In genomic region chr2:77312616-77313015, GRCm38 (mm10) we compare ENCODE assay signal across 21 mouse cellular contexts. TPM values are rescaled to one million over a fixed set of nuclear protein-coding genes. Genes with fewer than 3 reads are reported as not detected.
DNase-seq lines count a peak whose midpoint lies in the region; ATAC-seq and TF ChIP-seq lines count a peak whose summit lies in the region.
"Had no signal": no experiment of that assay in that cellular context is flagged by ENCODE, and none has a peak within 500 bp of the region (broad histone marks: within the 10 kb centered on the region; RNA-seq: fewer than 3 reads in every experiment).

No protein-coding gene starts in this region.

- DNase-seq in heart, adult 11 months = peak; percentile 97
- peak; percentile 38 to 46 for DNase-seq in heart, postnatal 36 days
- no peak for DNase-seq in thymus, postnatal 36 days
- no peak for DNase-seq in thymus, postnatal 4 days
- DNase-seq: adrenal gland, adult 8-10 months; cerebellum, postnatal 36 days; lung, postnatal 4 days; thymus, postnatal 25 days had no signal

- H3K36me3 ChIP-seq in intestine, embryonic 16.5 days (ENCODE audit: control insufficient read depth, insufficient read depth, low read length) = no peaks in the 10 kb centered on the region
- no peaks in the 10 kb centered on the region for H3K36me3 ChIP-seq in intestine, postnatal 0 days (ENCODE audit: control insufficient read depth, insufficient read depth)
- H3K36me3 ChIP-seq in heart, embryonic 13.5 days = no peaks in the 10 kb centered on the region
- H3K36me3 ChIP-seq in midbrain, embryonic 16.5 days (ENCODE audit: control insufficient read depth, insufficient read depth, low read length) = no peaks in the 10 kb centered on the region
- H3K36me3 ChIP-seq: hindbrain, embryonic 12.5 days; limb, embryonic 13.5 days; neural tube, embryonic 13.5 days had no signal

- no peak overlapping the region for H3K4me2 ChIP-seq in intestine, embryonic 16.5 days (ENCODE audit: low read depth, low read length)
- H3K4me2 ChIP-seq in intestine, postnatal 0 days (replicated peaks; ENCODE audit: low read depth) = no peak overlapping the region; the same call in 1 of the 2 replicates
- H3K4me2 ChIP-seq in heart, embryonic 13.5 days = peak overlapping the region; percentile 56
- H3K4me2 ChIP-seq in midbrain, embryonic 16.5 days (ENCODE audit: low read length) = no peak overlapping the region
- H3K4me2 ChIP-seq: forebrain, embryonic 13.5 days; hindbrain, embryonic 12.5 days; limb, embryonic 13.5 days; midbrain, embryonic 11.5 days; neural tube, embryonic 13.5 days had no signal

- H3K4me1 ChIP-seq in intestine, embryonic 16.5 days (ENCODE audit: control insufficient read depth, insufficient read depth, low read length) = peaks cover 6% of the 10 kb centered on the region; the same call in 1 of the 2 replicates
- no peaks in the 10 kb centered on the region for H3K4me1 ChIP-seq in intestine, postnatal 0 days (replicated peaks; ENCODE audit: control insufficient read depth, insufficient read depth, low read length)
- H3K4me1 ChIP-seq in heart, embryonic 13.5 days = peaks cover 37% of the 10 kb centered on the region
- peaks cover 6% of the 10 kb centered on the region; the same call in 1 of the 2 replicates for H3K4me1 ChIP-seq in midbrain, embryonic 16.5 days (ENCODE audit: control insufficient read depth, insufficient read depth, low read length)
- H3K4me1 ChIP-seq: hindbrain, embryonic 12.5 days; limb, embryonic 13.5 days; neural tube, embryonic 13.5 days had no signal

- no peaks in the 10 kb centered on the region for H3K27me3 ChIP-seq in intestine, embryonic 16.5 days (replicated peaks; ENCODE audit: control insufficient read depth, insufficient read depth, low read length)
- no peaks in the 10 kb centered on the region for H3K27me3 ChIP-seq in intestine, postnatal 0 days (replicated peaks; ENCODE audit: control insufficient read depth, insufficient read depth, low read length)
- H3K27me3 ChIP-seq in heart, embryonic 13.5 days (replicated peaks) = no peaks in the 10 kb centered on the region
- no peaks in the 10 kb centered on the region for H3K27me3 ChIP-seq in midbrain, embryonic 16.5 days (ENCODE audit: control insufficient read depth, insufficient read depth, low read depth, low read length)
- H3K27me3 ChIP-seq: forebrain, embryonic 13.5 days; hindbrain, embryonic 12.5 days; limb, embryonic 13.5 days; neural tube, embryonic 13.5 days had no signal

- no peak overlapping the region for H3K9ac ChIP-seq in intestine, embryonic 16.5 days (ENCODE audit: low read depth, low read length)
- H3K9ac ChIP-seq in intestine, postnatal 0 days (ENCODE audit: low read depth, low read length) = no peak overlapping the region
- no peak overlapping the region for H3K9ac ChIP-seq in heart, embryonic 13.5 days
- H3K9ac ChIP-seq in midbrain, embryonic 16.5 days (ENCODE audit: low read depth, low read length) = no peak overlapping the region
- H3K9ac ChIP-seq: forebrain, embryonic 13.5 days; hindbrain, embryonic 12.5 days; limb, embryonic 13.5 days; liver, embryonic 14.5 days; neural tube, embryonic 13.5 days had no signal

- WGBS in intestine, embryonic 16.5 days = 59% methylated on average over 9 of the region's 9 CpGs
- 50% methylated on average over 9 of the region's 9 CpGs for WGBS in intestine, postnatal 0 days
- WGBS in heart, embryonic 13.5 days = 28% methylated on average over 9 of the region's 9 CpGs
- WGBS in midbrain, embryonic 16.5 days = 87% methylated on average over 9 of the region's 9 CpGs

- peak; percentile 36; the same call in 1 of the 2 replicates for ATAC-seq in intestine, embryonic 16.5 days
- no peak for ATAC-seq in intestine, postnatal 0 days
- no peak for ATAC-seq in heart, embryonic 13.5 days (ENCODE audit: extremely low read depth, insufficient number of reproducible peaks, low FRiP score, low TSS enrichment)
- no peak for ATAC-seq in midbrain, embryonic 16.5 days
- ATAC-seq: forebrain, embryonic 13.5 days; inflammation-experienced regulatory T-cells, adult 6 months had no signal

- TF ChIP-seq CTCF in intestine, postnatal 0 days (IDR thresholded peaks at IDR 0.05; ENCODE audit: low read depth) = no peak

- H3K27ac ChIP-seq in intestine, embryonic 16.5 days (ENCODE audit: low read length) = no peak overlapping the region
- no peak overlapping the region for H3K27ac ChIP-seq in intestine, postnatal 0 days (ENCODE audit: low read depth, low read length)
- peak overlapping the region; percentile 50; the same call in 1 of the 2 replicates for H3K27ac ChIP-seq in heart, embryonic 13.5 days (replicated peaks)
- no peak overlapping the region for H3K27ac ChIP-seq in midbrain, embryonic 16.5 days (ENCODE audit: low read length)
- H3K27ac ChIP-seq: forebrain, embryonic 13.5 days; hindbrain, embryonic 12.5 days; kidney, postnatal 0 days; layer of hippocampus, adult 2 months; limb, embryonic 13.5 days; liver, embryonic 14.5 days; neural tube, embryonic 13.5 days had no signal

- H3K9me3 ChIP-seq in intestine, embryonic 16.5 days (ENCODE audit: control insufficient read depth, low read length) = no peaks in the 10 kb centered on the region
- H3K9me3 ChIP-seq in intestine, postnatal 0 days (ENCODE audit: control insufficient read depth) = no peaks in the 10 kb centered on the region
- no peaks in the 10 kb centered on the region for H3K9me3 ChIP-seq in heart, embryonic 13.5 days
- H3K9me3 ChIP-seq in midbrain, embryonic 16.5 days (replicated peaks; ENCODE audit: control insufficient read depth, low read length, poor library complexity, severe bottlenecking) = no peaks in the 10 kb centered on the region
- H3K9me3 ChIP-seq: forebrain, embryonic 13.5 days; hindbrain, embryonic 12.5 days; limb, embryonic 13.5 days; neural tube, embryonic 13.5 days had no signal

- no peak overlapping the region for H3K4me3 ChIP-seq in intestine, embryonic 16.5 days (ENCODE audit: low read length)
- H3K4me3 ChIP-seq in intestine, postnatal 0 days (ENCODE audit: low read depth, low read length) = no peak overlapping the region
- no peak overlapping the region for H3K4me3 ChIP-seq in heart, embryonic 13.5 days
- H3K4me3 ChIP-seq in midbrain, embryonic 16.5 days (ENCODE audit: low read depth, low read length) = no peak overlapping the region
- H3K4me3 ChIP-seq: forebrain, embryonic 13.5 days; hindbrain, embryonic 12.5 days; layer of hippocampus, adult 2 months; limb, embryonic 13.5 days; neural tube, embryonic 13.5 days had no signal

- intact Hi-C loops in heart, postnatal 36 days (cut with DNase I) = no loop called here

RNA-seq across cellular contexts. Expression of gene Sestd1, which starts 32.2 kb away (rescaled TPM):
- polyA plus RNA-seq in intestine, embryonic 16.5 days (2015; fragmentation: Nextera tagmentation; extraction: Ambion mirVana) = 10.9 and 11.6 TPM in 2 replicates
- 10.8 and 11.2 TPM in 2 replicates for polyA plus RNA-seq in intestine, postnatal 0 days (2015; fragmentation: Nextera tagmentation; extraction: Ambion mirVana)
- 8.1 and 8.4 TPM in 2 replicates for polyA plus RNA-seq in heart, embryonic 13.5 days (2015; fragmentation: Nextera tagmentation; extraction: Ambion mirVana)
- 10 to 100 TPM; 20.8 to 22.4 TPM for total RNA-seq in heart, postnatal 36 days (2021)
- 26.6 and 32.8 TPM in 2 replicates for polyA plus RNA-seq in midbrain, embryonic 16.5 days (2015; fragmentation: Nextera tagmentation; extraction: Ambion mirVana)

Comparison
In these comparisons a context has a peak if more than half of its experiments do, and no peak if none do; other contexts are left out.
1. DNase-seq: peak in heart, adult 11 months (single experiment) and heart, postnatal 36 days (2 of 2); none in thymus, postnatal 36 days (0 of 2) and thymus, postnatal 4 days (single experiment).